Mouse (Mus musculus): ENCODE data around the gene Polr2i.
"Not testable (repeated sequence)": the region's sequence is repeated elsewhere in the genome, so short reads cannot be mapped to it uniquely, and the experiment has no call there.

Gene Polr2i

DNA sequence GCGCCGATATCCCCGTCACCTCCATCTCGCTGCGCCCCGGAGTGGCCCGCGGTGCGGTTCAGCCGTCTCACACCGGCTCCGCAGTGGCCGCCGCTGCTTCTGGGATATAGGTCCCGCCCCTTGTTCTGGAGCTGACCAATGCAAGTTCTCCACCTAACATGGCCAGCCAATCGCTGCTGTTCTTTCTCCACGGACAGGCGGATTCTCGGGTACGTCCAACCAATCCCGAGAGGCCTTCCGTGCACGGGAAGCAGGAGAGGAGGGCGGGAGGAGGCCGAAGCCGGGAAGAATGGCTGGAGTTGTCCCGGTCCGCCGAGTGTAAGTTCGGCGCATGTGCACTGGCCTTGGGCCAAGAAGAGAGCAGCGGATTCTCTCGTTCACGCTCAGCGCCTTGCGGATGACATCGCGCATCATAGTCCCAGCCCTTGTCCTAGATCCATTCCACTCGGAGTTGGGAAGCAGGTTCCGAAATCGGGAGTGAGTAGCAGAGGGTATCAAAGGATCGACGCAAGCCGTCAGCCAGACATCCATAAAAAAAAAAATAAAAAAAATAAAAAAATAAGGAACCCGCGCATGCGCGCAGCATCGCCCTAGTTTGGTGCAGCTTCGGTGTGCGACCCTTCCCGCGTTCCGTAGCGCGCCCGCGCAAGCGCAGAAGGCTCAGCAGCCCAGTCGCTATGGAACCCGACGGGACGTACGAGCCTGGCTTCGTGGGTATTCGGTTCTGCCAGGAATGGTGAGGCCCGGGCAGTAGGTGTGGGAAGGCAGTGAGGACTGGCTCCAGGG lies at the start of gene Polr2i, which contains the start of gene Tbcb:
Gene Polr2i (plus strand): TSS at position 280 of the 786 bp plus-strand sequence.
Gene Tbcb (minus strand): TSS at position 604 of the 786 bp plus-strand sequence.
- DNase-seq = peak; percentile 100

GRCm38 (mm10) chr7:30183189-30183588 lies 48.6 kb upstream of the Polr2i start:
- not testable (repeated sequence) for DNase-seq

- peak; percentile 99 for DNase-seq
These were observed 47.9 kb upstream of the Polr2i start, which contains the start of gene Cox7a1 for GRCm38 (mm10) chr7:30183879-30184289. TSS of gene Cox7a1 (plus strand) at chr7:30184144.

- DNase-seq = peak; percentile 95
These were observed 47.0 kb upstream of the Polr2i start for GRCm38 (mm10) chr7:30184641-30185348.

- no peak for DNase-seq
These were observed 43.2 kb upstream of the Polr2i start for GRCm38 (mm10) chr7:30188344-30189115.

- no peak for DNase-seq
These were observed 42.6 kb upstream of the Polr2i start for GRCm38 (mm10) chr7:30189116-30189491.

- DNase-seq = no peak
These were observed 39.7 kb upstream of the Polr2i start for GRCm38 (mm10) chr7:30192088-30192487.

GRCm38 (mm10) chr7:30193013-30193412 lies 38.7 kb upstream of the Polr2i start:
- DNase-seq = peak; percentile 95

DNA sequence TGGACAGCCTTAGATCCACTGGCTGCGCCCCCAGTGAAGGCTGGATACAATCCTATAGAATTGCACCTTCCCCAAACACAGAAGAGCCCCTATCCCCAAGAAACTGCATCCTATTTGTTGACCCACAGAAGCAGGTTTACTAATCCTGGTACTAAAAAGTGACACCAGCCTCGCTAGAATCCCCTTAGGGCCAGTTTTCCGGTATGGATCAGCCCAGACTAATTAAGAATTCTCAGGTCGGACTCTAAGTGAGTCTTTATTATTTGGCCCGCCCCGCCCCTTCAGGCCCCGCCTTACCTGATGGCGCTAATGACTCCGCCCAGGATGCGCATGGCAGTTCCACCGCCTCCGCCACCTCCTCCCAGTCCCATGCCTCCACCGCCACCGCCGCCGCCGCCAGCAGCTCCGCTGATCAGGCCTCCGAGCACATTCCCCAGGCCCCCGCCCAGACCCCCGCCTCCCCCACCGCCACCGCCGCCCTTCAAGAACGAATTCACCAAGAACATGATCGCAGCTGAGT lies 38.1 kb upstream of the Polr2i start:
- peak; percentile 99 for DNase-seq

DNA sequence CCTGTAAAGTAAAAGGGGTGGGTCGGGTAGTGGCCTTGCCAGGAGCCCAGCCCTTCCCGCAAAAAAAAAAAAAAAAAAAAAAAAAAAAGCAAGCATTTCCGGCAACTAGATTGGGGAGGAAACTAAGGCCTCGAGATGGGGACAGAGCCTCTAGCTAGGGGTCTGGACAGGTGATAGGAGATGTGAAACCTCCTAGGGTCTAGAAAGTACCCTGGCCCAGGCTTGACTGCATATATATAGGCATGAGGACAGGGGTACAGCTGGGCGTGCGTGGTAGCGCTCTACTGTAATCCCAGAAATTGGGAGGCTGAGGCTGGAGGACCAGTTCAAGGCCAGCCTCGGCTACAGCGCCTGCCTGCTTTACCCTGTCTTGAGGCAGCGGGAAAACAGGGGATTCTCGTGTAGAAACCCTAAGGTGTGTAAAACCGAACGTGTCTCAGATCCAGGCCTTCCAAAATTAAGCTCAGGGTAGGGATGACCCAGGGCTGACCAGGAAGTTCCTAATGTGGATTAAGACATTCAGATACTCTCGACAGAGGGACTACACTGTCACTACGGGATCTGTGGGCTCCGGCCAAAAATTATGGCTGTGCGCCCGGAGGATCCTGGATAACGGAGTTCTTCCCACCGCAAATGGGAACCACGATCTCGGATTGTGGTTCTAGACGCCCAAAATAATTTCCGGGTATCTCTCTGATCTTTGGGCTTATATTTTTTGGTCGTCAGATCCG lies 37.5 kb upstream of the Polr2i start:
- peak; percentile 95 for DNase-seq

DNA sequence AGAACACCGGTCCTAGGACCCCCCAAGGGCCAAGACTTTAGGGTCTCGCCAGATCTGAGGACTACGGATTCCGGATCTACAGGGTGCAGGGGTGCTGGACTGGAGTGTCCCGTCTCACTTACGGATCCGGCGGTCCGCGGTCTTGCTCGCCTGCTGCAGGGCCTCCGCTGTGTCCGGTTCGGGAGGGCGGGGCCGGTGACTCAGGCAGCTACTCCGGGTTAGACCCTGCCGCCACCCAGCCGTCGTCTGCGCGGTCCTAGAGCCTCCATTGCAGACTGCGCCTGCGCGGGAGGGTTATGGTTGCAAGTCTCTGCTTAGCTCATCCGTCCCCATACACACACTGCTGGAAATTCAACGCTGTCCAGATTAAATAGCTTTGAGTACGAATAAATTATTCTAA lies 36.9 kb upstream of the Polr2i start:
- DNase-seq = peak; percentile 99

- peak; percentile 93 for DNase-seq
These were observed 36.3 kb upstream of the Polr2i start for GRCm38 (mm10) chr7:30195461-30195860.

DNA sequence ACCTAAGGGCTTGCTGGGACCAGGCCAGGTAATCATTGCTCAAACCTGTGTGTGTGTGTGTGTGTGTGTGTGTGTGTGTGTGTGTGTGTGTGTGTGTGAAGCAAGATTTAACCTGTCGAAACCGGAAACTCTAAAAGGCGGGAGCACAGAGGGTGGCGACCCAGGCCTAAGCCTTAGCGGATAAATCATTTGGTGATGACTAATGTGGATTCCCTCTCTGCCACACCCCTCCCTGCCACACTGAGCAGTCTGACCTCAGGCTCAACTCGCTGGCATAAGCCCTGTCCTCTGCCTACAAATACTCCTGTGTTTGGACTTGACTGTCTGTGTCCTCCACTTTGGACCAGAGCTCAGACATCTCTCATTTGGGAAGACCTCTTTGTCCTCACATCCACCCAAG lies 35.6 kb upstream of the Polr2i start:
- DNase-seq = peak; percentile 84

GRCm38 (mm10) chr7:30197592-30198129 lies 34.1 kb upstream of the Polr2i start:
- DNase-seq = no peak

DNA sequence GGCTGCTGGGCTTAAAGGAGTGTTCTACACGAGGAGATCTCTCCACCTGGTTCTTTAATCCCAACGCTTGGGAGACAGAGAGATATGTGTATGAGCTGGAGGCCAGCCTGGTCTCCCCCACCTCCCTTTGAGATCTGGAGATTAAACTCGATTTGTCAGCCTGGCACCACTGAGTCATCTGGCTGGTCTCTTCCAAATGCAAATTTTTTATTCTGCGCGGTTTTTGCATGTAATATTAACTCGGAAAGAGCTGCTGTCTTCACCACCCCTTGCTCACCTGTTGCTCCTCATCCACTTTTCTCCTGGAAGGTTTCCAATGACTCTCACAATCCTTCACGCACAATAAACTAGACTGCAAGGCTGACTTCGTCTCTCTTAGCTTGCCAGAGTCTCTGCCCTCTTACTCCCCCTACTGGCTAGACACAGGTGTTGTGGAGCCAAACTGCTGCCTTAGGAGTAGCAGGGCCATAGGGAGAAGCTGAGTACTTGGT lies 33.2 kb upstream of the Polr2i start, which contains the start of gene Capns1:
Gene Capns1 (minus strand): TSS at position 331 of the 491 bp plus-strand sequence.
- DNase-seq = no peak

- peak; percentile 87 for DNase-seq
These were observed 32.1 kb upstream of the Polr2i start for GRCm38 (mm10) chr7:30199498-30200139.

- peak; percentile 89 for DNase-seq
These were observed 31.5 kb upstream of the Polr2i start for GRCm38 (mm10) chr7:30200200-30200599.

DNA sequence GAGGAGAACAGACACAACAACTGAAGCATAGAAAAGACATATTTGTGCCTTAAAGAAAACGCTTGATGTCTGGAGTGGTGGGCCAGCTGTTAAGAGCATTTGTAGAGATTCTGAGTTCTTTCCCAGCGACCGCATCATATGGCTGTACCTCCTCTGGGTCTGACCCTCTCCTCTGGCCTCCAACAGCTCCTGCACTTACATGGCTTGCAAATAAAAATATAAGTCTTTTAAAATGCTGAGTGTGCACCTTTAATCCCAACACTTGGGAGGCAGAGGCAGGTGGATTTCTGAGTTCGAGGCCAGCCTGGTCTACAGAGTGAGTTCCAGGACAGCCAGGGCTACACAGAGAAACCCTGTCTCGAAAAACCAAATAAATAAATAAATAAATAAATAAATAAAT lies 31.1 kb upstream of the Polr2i start:
- peak; percentile 74 for DNase-seq

DNA sequence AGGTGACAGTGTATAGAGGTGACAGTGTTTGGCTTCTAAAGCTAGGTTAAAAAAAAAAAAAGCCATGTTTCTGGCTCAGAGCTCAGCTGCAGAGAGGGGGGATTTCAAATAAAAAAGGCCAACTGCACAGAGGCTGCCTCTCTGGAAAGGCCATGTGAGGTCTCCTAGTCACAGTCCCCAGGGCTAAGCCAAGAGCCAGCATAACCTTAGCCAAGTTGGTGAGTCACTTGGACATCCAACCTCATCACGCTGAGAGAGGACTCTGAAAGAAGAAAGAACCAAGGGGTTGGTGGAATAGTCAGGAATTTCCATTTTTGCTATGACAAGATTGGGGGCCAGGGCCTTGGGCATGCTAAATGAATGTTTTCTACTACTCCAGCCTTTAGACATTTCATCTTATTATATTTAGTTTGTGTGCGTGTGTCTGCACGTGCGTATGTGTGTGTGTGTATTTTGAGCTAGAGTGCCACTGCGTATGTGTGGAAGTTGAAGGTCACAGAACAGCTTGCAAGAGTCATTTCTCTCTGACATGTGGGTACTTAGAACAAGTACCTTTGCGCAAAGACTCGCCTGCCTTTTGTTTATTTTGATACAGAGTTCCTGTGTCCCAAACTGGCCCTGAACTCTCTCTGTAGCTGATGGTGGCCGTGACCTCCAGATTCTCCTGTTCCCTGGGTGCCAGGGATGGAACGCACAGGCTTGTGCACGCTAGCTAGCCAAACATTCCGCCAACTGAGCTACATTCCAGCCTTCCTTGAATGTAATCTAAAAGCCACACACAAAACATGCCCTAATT lies 28.7 kb upstream of the Polr2i start:
- peak; percentile 98 for DNase-seq

DNA sequence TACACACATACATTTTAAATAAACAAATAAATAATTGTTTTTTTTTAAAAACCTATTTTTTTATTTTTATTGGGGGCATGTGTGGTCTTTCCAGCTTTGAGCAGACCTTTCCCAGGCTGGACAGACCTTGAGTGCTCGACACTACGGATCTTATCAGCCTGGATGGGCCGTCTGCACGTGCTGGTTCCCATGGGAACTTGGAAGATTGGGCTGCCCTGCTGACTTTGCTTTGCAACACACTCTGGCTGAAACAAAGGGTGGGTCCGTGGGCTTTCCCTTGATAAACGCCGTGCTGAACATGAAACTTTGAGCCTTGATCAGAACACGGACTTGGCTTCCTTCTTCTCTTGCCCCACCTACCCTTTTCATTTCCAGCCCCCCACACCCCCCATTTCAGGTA lies 27.4 kb upstream of the Polr2i start:
- peak; percentile 92 for DNase-seq
